Mouse (Mus musculus): ENCODE data around the gene Yipf4. TPM values are rescaled to one million over a fixed set of nuclear protein-coding genes. Genes with fewer than 3 reads are reported as not detected.
"Not testable (repeated sequence)": the region's sequence is repeated elsewhere in the genome, so short reads cannot be mapped to it uniquely, and the experiment has no call there.

The Yipf4 gene
- polyA plus RNA-seq, 1 experiment, result 179 TPM

DNA sequence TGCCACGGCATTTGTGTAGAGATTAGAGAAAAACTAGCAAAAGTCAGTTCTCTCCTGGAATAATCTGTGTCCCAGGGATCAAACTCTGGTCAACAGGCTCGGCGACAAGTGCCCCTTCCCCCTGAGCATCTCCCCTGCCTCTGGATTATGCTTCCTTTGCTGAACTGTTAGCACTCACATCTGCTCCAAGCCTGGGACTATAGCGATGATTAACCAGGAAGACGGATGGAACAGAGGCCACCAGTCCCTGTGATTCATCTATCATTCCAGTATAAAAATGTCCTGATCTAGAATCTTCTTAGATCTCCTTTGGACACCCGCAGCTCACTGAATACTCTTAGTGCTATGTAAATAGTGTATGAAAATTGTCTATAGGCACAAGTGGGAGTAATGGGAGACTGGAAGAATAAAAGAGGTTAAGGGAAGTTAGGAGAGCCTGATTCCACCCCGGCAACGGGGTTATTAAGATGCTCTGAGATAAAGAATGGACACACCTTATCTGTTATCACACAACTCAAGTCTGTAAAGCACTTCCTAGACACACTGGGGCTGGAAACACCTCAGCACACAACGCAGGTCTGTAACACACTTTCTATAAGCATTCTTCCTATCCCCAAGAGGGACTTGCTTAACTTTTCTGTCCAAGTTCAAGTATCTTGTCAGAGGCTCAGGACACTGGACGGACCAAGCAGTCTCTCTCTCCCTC is 31.2 kb upstream of the Yipf4 start:
- Histone ChIP-seq H3K27me3 (ENCODE audit: control insufficient read depth, insufficient read depth, low read length) (no peaks in the 10 kb centered on the region), H3K36me3 (ENCODE audit: control insufficient read depth, insufficient read depth, low read length) (peaks cover 12% of the 10 kb centered on the region), H3K4me1 (ENCODE audit: control insufficient read depth, insufficient read depth, insufficient read length, low read length) (peaks cover 8% of the 10 kb centered on the region; the same call in 1 of the 2 replicates), H3K4me3 (ENCODE audit: low read depth, low read length) (peak overlapping the region; percentile 86), H3K27ac (ENCODE audit: insufficient read depth, low read depth, low read length) (peak overlapping the region; percentile 100)
- TF ChIP-seq CTCF (IDR thresholded peaks at IDR 0.05; ENCODE audit: extremely low read depth, insufficient read length, insufficient replicate concordance, low read depth, low read length), result no peak
- no peak for TF ChIP-seq POLR2A (IDR thresholded peaks at IDR 0.05; ENCODE audit: low read depth, low read length)
- WGBS, result 20% methylated on average over 10 of the region's 10 CpGs

- Histone ChIP-seq H3K4me3 (ENCODE audit: low read depth, low read length) (peak within 1 kb of the TSS; percentile 86), H3K27me3 (ENCODE audit: control insufficient read depth, insufficient read depth, low read length) (no peaks in the 10 kb centered on the region), H3K36me3 (ENCODE audit: control insufficient read depth, insufficient read depth, low read length) (peaks cover 12% of the 10 kb centered on the region), H3K4me1 (ENCODE audit: control insufficient read depth, insufficient read depth, insufficient read length, low read length) (peaks cover 6% of the 10 kb centered on the region; the same call in 1 of the 2 replicates), H3K27ac (ENCODE audit: insufficient read depth, low read depth, low read length) (peak within 1 kb of the TSS; percentile 100)
- WGBS, result 13% methylated on average over 8 of the region's 8 CpGs
- TF ChIP-seq POLR2A (IDR thresholded peaks at IDR 0.05; ENCODE audit: low read depth, low read length), result no peak
Measured at GRCm38 (mm10) chr17:74458711-74459408, 30.4 kb upstream of the Yipf4 start, which contains the start of gene Nlrc4. Gene Nlrc4, minus strand, starts transcription at chr17:74459142.

DNA sequence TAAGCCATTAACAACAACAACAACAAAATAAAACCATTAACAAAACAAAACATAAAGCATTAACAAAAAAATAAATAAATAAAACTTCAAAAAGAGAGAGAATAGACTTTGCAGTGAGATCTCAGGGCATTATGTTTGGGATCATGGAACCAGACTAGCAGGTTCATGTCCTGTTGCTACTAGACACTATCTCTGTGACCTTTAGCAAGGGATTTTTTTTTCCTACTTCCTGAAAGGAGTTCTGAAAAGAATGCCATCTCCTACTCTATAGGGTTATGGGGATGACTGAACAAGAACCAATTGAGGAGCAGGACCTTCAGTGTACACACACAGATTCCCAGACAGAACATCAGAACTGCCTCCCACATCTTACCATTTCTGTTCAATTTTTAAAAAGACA is 25.8 kb upstream of the Yipf4 start:
- Histone ChIP-seq H3K36me3 (ENCODE audit: control insufficient read depth, insufficient read depth, low read length) (no peaks in the 10 kb centered on the region), H3K4me3 (ENCODE audit: low read depth, low read length) (no peak overlapping the region), H3K27me3 (ENCODE audit: control insufficient read depth, insufficient read depth, low read length) (no peaks in the 10 kb centered on the region), H3K4me1 (ENCODE audit: control insufficient read depth, insufficient read depth, insufficient read length, low read length) (peaks cover 2% of the 10 kb centered on the region; the same call in 1 of the 2 replicates), H3K27ac (ENCODE audit: insufficient read depth, low read depth, low read length) (peak overlapping the region; percentile 79)
- TF ChIP-seq POLR2A (IDR thresholded peaks at IDR 0.05; ENCODE audit: low read depth, low read length) (no peak), CTCF (IDR thresholded peaks at IDR 0.05; ENCODE audit: extremely low read depth, insufficient read length, insufficient replicate concordance, low read depth, low read length) (no peak)

- H3K4me1 ChIP-seq (ENCODE audit: control insufficient read depth, insufficient read depth, insufficient read length, low read length); H3K36me3 ChIP-seq (ENCODE audit: control insufficient read depth, insufficient read depth, low read length); H3K4me3 ChIP-seq (ENCODE audit: low read depth, low read length); H3K27me3 ChIP-seq (ENCODE audit: control insufficient read depth, insufficient read depth, low read length); H3K27ac ChIP-seq (ENCODE audit: insufficient read depth, low read depth, low read length): not testable (repeated sequence)
- 84% methylated on average over 2 of the region's 2 CpGs for WGBS
Measured at GRCm38 (mm10) chr17:74467981-74468380, 21.3 kb upstream of the Yipf4 start.

- H3K36me3 ChIP-seq (ENCODE audit: control insufficient read depth, insufficient read depth, low read length); H3K4me3 ChIP-seq (ENCODE audit: low read depth, low read length); H3K27ac ChIP-seq (ENCODE audit: insufficient read depth, low read depth, low read length); H3K4me1 ChIP-seq (ENCODE audit: control insufficient read depth, insufficient read depth, insufficient read length, low read length); H3K27me3 ChIP-seq (ENCODE audit: control insufficient read depth, insufficient read depth, low read length): not testable (repeated sequence)
- WGBS, result 88% methylated on average over 6 of the region's 6 CpGs
Measured at GRCm38 (mm10) chr17:74470133-74470532, 19.2 kb upstream of the Yipf4 start.

DNA sequence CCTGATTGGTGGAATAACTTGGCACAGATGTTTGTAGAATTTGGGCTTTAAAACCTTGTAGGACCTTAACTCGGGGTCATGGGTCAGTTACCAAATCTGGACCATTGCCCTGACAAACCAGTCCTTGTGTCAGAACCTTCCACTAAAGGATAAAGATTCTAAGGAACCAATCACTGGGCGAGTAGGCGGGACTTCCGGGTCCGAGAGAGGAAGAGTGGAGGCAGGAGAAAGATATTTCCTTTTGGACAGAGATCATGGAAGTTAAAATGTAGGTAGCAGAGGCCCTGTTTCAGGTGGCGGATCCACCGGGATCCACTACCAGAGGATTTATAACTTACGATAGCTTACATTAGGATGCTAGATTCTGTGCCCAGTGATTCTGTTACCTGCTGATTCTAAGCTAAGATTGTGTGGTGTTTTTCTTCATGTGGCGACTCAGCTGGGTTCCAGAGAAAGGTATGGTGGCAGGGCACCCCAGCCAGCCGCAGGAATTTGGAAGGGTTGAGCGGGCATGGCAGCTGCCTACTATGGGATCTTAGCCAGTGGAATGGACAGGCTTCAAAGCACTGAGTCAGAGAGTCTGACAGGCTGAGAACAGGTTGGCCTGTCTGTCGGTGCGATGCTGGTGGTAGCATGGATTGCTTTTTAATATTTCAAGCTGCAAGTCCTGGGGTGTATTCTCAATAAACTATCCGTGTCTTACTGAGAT is 8.8 kb upstream of the Yipf4 start:
- Histone ChIP-seq H3K27me3 (ENCODE audit: control insufficient read depth, insufficient read depth, low read length) (no peaks in the 10 kb centered on the region), H3K4me3 (ENCODE audit: low read depth, low read length) (no peak overlapping the region), H3K27ac (ENCODE audit: insufficient read depth, low read depth, low read length) (no peak overlapping the region), H3K36me3 (ENCODE audit: control insufficient read depth, insufficient read depth, low read length) (no peaks in the 10 kb centered on the region), H3K4me1 (ENCODE audit: control insufficient read depth, insufficient read depth, insufficient read length, low read length) (no peaks in the 10 kb centered on the region)
- 87% methylated on average over 14 of the region's 14 CpGs for WGBS
- TF ChIP-seq CTCF (IDR thresholded peaks at IDR 0.05; ENCODE audit: extremely low read depth, insufficient read length, insufficient replicate concordance, low read depth, low read length), result no peak

- Histone ChIP-seq H3K27me3 (ENCODE audit: control insufficient read depth, insufficient read depth, low read length) (no peaks in the 10 kb centered on the region), H3K27ac (ENCODE audit: insufficient read depth, low read depth, low read length) (peak overlapping the region; percentile 71), H3K36me3 (ENCODE audit: control insufficient read depth, insufficient read depth, low read length) (peaks cover 21% of the 10 kb centered on the region), H3K4me3 (ENCODE audit: low read depth, low read length) (peak overlapping the region; percentile 100), H3K4me1 (ENCODE audit: control insufficient read depth, insufficient read depth, insufficient read length, low read length) (peaks cover 2% of the 10 kb centered on the region; the same call in 1 of the 2 replicates)
- TF ChIP-seq POLR2A (IDR thresholded peaks at IDR 0.05; ENCODE audit: low read depth, low read length) (no peak), CTCF (IDR thresholded peaks at IDR 0.05; ENCODE audit: extremely low read depth, insufficient read length, insufficient replicate concordance, low read depth, low read length) (no peak)
- under 1% methylated on average over 12 of the region's 12 CpGs for WGBS
Measured at GRCm38 (mm10) chr17:74489901-74490220, 568 bp downstream of the Yipf4 start.
